Mouse (Mus musculus): Measurements from ENCODE around the gene Tbc1d25.

Gene Tbc1d25

GRCm38 (mm10) chrX:8175504-8176385, at the start of gene Tbc1d25:
Tbc1d25 (minus strand) TSS chrX:8176181.
- peak; percentile 93 for DNase-seq

- DNase-seq = no peak
These were observed 47.5 kb upstream of the Tbc1d25 start for GRCm38 (mm10) chrX:8223473-8223872.

- no peak for DNase-seq
These were observed 46.9 kb upstream of the Tbc1d25 start for GRCm38 (mm10) chrX:8222678-8223421.

- no peak for DNase-seq
These were observed 46.3 kb upstream of the Tbc1d25 start for GRCm38 (mm10) chrX:8222296-8222677.

GRCm38 (mm10) chrX:8219651-8220050, 43.7 kb upstream of the Tbc1d25 start:
- no peak for DNase-seq

GRCm38 (mm10) chrX:8218114-8218513, 42.1 kb upstream of the Tbc1d25 start:
- DNase-seq = no peak

- no peak for DNase-seq
These were observed 41.4 kb upstream of the Tbc1d25 start for GRCm38 (mm10) chrX:8217383-8217782.

- DNase-seq = no peak
These were observed 35.7 kb upstream of the Tbc1d25 start for GRCm38 (mm10) chrX:8211490-8212207.

GRCm38 (mm10) chrX:8209720-8210119, 33.7 kb upstream of the Tbc1d25 start:
- no peak for DNase-seq

- no peak for DNase-seq
These were observed 31.2 kb upstream of the Tbc1d25 start for GRCm38 (mm10) chrX:8207224-8207623.

- DNase-seq = no peak
These were observed 30.8 kb upstream of the Tbc1d25 start for GRCm38 (mm10) chrX:8206694-8207197.

- peak; percentile 88 for DNase-seq
These were observed 30.2 kb upstream of the Tbc1d25 start, which contains the start of gene Porcn for GRCm38 (mm10) chrX:8206015-8206693. Porcn (minus strand) TSS chrX:8206525.

- no peak for DNase-seq
These were observed 29.6 kb upstream of the Tbc1d25 start for GRCm38 (mm10) chrX:8205551-8205950.

- DNase-seq = no peak
These were observed 29.1 kb upstream of the Tbc1d25 start for GRCm38 (mm10) chrX:8205088-8205487.

- DNase-seq = no peak
These were observed 28.1 kb upstream of the Tbc1d25 start for GRCm38 (mm10) chrX:8204076-8204475.

- no peak for DNase-seq
These were observed 27.1 kb upstream of the Tbc1d25 start for GRCm38 (mm10) chrX:8203105-8203504.

GRCm38 (mm10) chrX:8193419-8193723, 17.4 kb upstream of the Tbc1d25 start, which contains the start of gene Ebp:
Ebp (minus strand) TSS chrX:8193512.
- no peak for DNase-seq

GRCm38 (mm10) chrX:8192640-8193418, 16.8 kb upstream of the Tbc1d25 start:
- DNase-seq = peak; percentile 86

- DNase-seq = peak; percentile 4
These were observed 16.2 kb upstream of the Tbc1d25 start for GRCm38 (mm10) chrX:8192126-8192639.

- DNase-seq = peak; percentile 6
These were observed 7.0 kb upstream of the Tbc1d25 start for GRCm38 (mm10) chrX:8182871-8183540.

- DNase-seq = no peak
These were observed 3.7 kb upstream of the Tbc1d25 start for GRCm38 (mm10) chrX:8179646-8180045.

Measured in kidney, postnatal 14 days (tissue).